Comparison of ENCODE assay signal across 8 mouse cellular contexts in genomic region chr4:120667045-120667501, GRCm38 (mm10). TPM values are rescaled to one million over a fixed set of nuclear protein-coding genes. Genes with fewer than 3 reads are reported as not detected.
DNase-seq lines count a peak whose midpoint lies in the region; ATAC-seq lines count a peak whose summit lies in the region.

No protein-coding gene starts in this region.

- peak; percentile 60 for ATAC-seq in hindbrain, embryonic 13.5 days (ENCODE audit: low FRiP score)
- ATAC-seq in megakaryocyte-erythroid progenitor cell, adult 5-6 weeks (replicated peaks; ENCODE audit: low FRiP score, low TSS enrichment, poor library complexity, severe bottlenecking) = peak; percentile 31

- intact Hi-C loops in left cerebral cortex, postnatal 4 days (cut with DNase I) = no loop called here

- DNase-seq in ZHBTc4 (ENCODE audit: low read depth, low spot score) = peak; percentile 61
- DNase-seq in cerebellum, adult 9-11 months = peak; percentile 67
- peak; percentile 46 to 55 for DNase-seq in frontal cortex, postnatal 36 days (ENCODE audit: low spot score in 2 of 2)
- peak; percentile 34 for DNase-seq in left cerebral cortex, postnatal 4 days
- DNase-seq in right cerebral cortex, postnatal 25 days = peak; percentile 61
- DNase-seq in urinary bladder, postnatal 25 days (ENCODE audit: low spot score) = peak; percentile 48

- peak overlapping the region; percentile 75 for H3K9ac ChIP-seq in hindbrain, embryonic 13.5 days

- H3K36me3 ChIP-seq in hindbrain, embryonic 13.5 days = no peaks in the 10 kb centered on the region

- H3K27me3 ChIP-seq in hindbrain, embryonic 13.5 days = peaks cover 55% of the 10 kb centered on the region

- no peak overlapping the region for H3K27ac ChIP-seq in hindbrain, embryonic 13.5 days

- WGBS in hindbrain, embryonic 13.5 days = under 1% methylated on average over 50 of the region's 50 CpGs

- H3K9me3 ChIP-seq in hindbrain, embryonic 13.5 days = no peaks in the 10 kb centered on the region

- H3K4me3 ChIP-seq in hindbrain, embryonic 13.5 days = peak overlapping the region; percentile 55

- H3K4me1 ChIP-seq in hindbrain, embryonic 13.5 days (replicated peaks) = peaks cover 20% of the 10 kb centered on the region

- H3K4me2 ChIP-seq in hindbrain, embryonic 13.5 days = peak overlapping the region; percentile 99

RNA-seq across cellular contexts. Expression of gene Cited4, which starts 0.7 kb away (rescaled TPM):
- 0.61 and 0.93 TPM in 2 replicates for polyA plus RNA-seq in hindbrain, embryonic 13.5 days (2015; fragmentation: Nextera tagmentation; extraction: Ambion mirVana)
- 1 to 10 TPM; 2.9 to 3.5 TPM for total RNA-seq in left cerebral cortex, postnatal 4 days (2021)
- 36.4 and 47.4 TPM in 2 replicates for total RNA-seq in megakaryocyte-erythroid progenitor cell, adult 5-6 weeks (2014; fragmentation: Nextera tagmentation)
- total RNA-seq in megakaryocyte-erythroid progenitor cell, adult 5-6 weeks (2017) = 7.4 and 30.9 TPM in 2 replicates
